Mouse (Mus musculus) heart, embryonic 11.5 days (tissue): ENCODE results near the gene Vmn1r191. TPM values are rescaled to one million over a fixed set of nuclear protein-coding genes. Genes with fewer than 3 reads are reported as not detected.
"Not testable (repeated sequence)": the region's sequence is repeated elsewhere in the genome, so short reads cannot be mapped to it uniquely, and the experiment has no call there.

Experiments used
- ATAC-seq: fragments of 200-750 bp; cut with Nextera tagmentation; replicated peaks from 2 replicates; pipeline ENCODE4 v1.8.0; 2017; ENCODE audit warnings: moderate library complexity; ENCODE audit not compliant: insufficient number of reproducible peaks, low FRiP score, low TSS enrichment
- H3K27ac ChIP-seq: fragments of 300-500 bp; sonication (generic); 2 replicates; pipeline ENCODE4 v1.5.1; 2014; ENCODE audit warnings: mild to moderate bottlenecking, low read depth, low read length
- H3K27me3 ChIP-seq: fragments of 300-500 bp; sonication (generic); 2 replicates; pipeline ENCODE4 v1.6.1; 2014; ENCODE audit warnings: mild to moderate bottlenecking, low read length, mixed read lengths; ENCODE audit not compliant: control insufficient read depth, insufficient read depth
- H3K36me3 ChIP-seq: fragments of 300-500 bp; sonication (generic); 2 replicates; pipeline ENCODE4 v1.6.1; 2014; ENCODE audit warnings: mild to moderate bottlenecking, low read length, moderate library complexity, mixed read lengths; ENCODE audit not compliant: control insufficient read depth, insufficient read depth
- H3K4me1 ChIP-seq: fragments of 300-500 bp; sonication (generic); 2 replicates; pipeline ENCODE4 v1.6.1; 2014; ENCODE audit warnings: low read length; ENCODE audit not compliant: control insufficient read depth, insufficient read depth
- H3K4me2 ChIP-seq: fragments of 300-500 bp; sonication (generic); 2 replicates; pipeline ENCODE4 v1.6.1; 2014; ENCODE audit warnings: mild to moderate bottlenecking, moderate library complexity
- H3K4me3 ChIP-seq: fragments of 300-500 bp; sonication (generic); 2 replicates; pipeline ENCODE4 v1.5.1; 2014; ENCODE audit warnings: low read depth, low read length
- H3K9ac ChIP-seq: fragments of 300-500 bp; sonication (generic); 2 replicates; pipeline ENCODE4 v1.6.1; 2014; ENCODE audit warnings: mild to moderate bottlenecking, low read depth, low read length, moderate library complexity
- H3K9me3 ChIP-seq: fragments of 300-500 bp; sonication (generic); replicated peaks from 2 replicates; pipeline ENCODE4 v1.6.1; 2016; ENCODE audit warnings: low read length; ENCODE audit not compliant: control insufficient read depth
- WGBS: fragments of 180-500 bp; shearing (Covaris S2); extraction: QIAGEN DNeasy Blood & Tissue Kit; methylation state at CpG from one replicate; pipeline ENCODE4 v1.1.7; 2014; ENCODE audit not compliant: insufficient replicate concordance; 5-methylcytosine and 5-hydroxymethylcytosine counted together
- polyA plus RNA-seq: library from polyadenylated mRNA; unstranded; fragments of >200 nt; fragmentation: Nextera tagmentation; extraction: Ambion mirVana; gene quantifications from 2 replicates; pipeline ENCODE4 v1.2.1, GENCODE M21; 2014

Gene Vmn1r191
- not detected in 2 replicates for polyA plus RNA-seq

GRCm38 (mm10) chr13:22183869-22184268 is at the start of gene Vmn1r191:
Vmn1r191 (minus strand) TSS chr13:22183969.
- Histone ChIP-seq H3K36me3 (no peaks in the 10 kb centered on the region), H3K4me3 (no peak within 1 kb of the TSS), H3K4me2 (no peak within 1 kb of the TSS), H3K9ac (no peak within 1 kb of the TSS), H3K27ac (no peak within 1 kb of the TSS), H3K4me1 (no peaks in the 10 kb centered on the region), H3K9me3 (no peaks in the 10 kb centered on the region), H3K27me3 (no peaks in the 10 kb centered on the region)
- no peak for ATAC-seq
- 80% methylated on average over 1 of the region's 1 CpGs for WGBS

GRCm38 (mm10) chr13:22223060-22223459 is 39.3 kb upstream of the Vmn1r191 start, which contains the start of gene Vmn1r193:
Vmn1r193 (minus strand) TSS chr13:22223160.
- not testable (repeated sequence) for H3K9me3 ChIP-seq, H3K4me2 ChIP-seq, H3K36me3 ChIP-seq, H3K4me1 ChIP-seq, ATAC-seq, H3K9ac ChIP-seq, H3K27ac ChIP-seq, H3K4me3 ChIP-seq, H3K27me3 ChIP-seq
- whole genome bisulfite sequencing, result 51% methylated on average over 1 of the region's 1 CpGs

- ATAC-seq, result not testable (repeated sequence)
Observed at GRCm38 (mm10) chr13:22192756-22193155, 9.0 kb upstream of the Vmn1r191 start.

GRCm38 (mm10) chr13:22191041-22191440 is 7.3 kb upstream of the Vmn1r191 start, which contains the start of gene Vmn1r192:
Vmn1r192 (minus strand) TSS chr13:22191141.
- Histone ChIP-seq H3K4me1 (no peaks in the 10 kb centered on the region), H3K36me3 (no peaks in the 10 kb centered on the region), H3K9me3 (no peaks in the 10 kb centered on the region), H3K4me3 (no peak within 1 kb of the TSS), H3K4me2 (no peak within 1 kb of the TSS), H3K27me3 (no peaks in the 10 kb centered on the region), H3K27ac (no peak within 1 kb of the TSS), H3K9ac (no peak within 1 kb of the TSS)
- no peak for ATAC-seq

More at GRCm38 (mm10) chr13:22192756-22193155, 9.0 kb upstream of the Vmn1r191 start:
- not testable (repeated sequence) for H3K4me3 ChIP-seq, H3K4me2 ChIP-seq, H3K4me1 ChIP-seq, H3K9ac ChIP-seq, H3K27me3 ChIP-seq, H3K36me3 ChIP-seq, H3K9me3 ChIP-seq, H3K27ac ChIP-seq
- WGBS, result 87% methylated on average over 3 of the region's 3 CpGs

- no peaks in the 10 kb centered on the region for H3K27me3 ChIP-seq
- H3K27ac ChIP-seq, result no peak overlapping the region
- ATAC-seq, result no peak
- H3K9ac ChIP-seq, result no peak overlapping the region
- no peaks in the 10 kb centered on the region for H3K9me3 ChIP-seq
- H3K4me2 ChIP-seq, result no peak overlapping the region
- no peaks in the 10 kb centered on the region for H3K4me1 ChIP-seq
- no peaks in the 10 kb centered on the region for H3K36me3 ChIP-seq
- H3K4me3 ChIP-seq, result no peak overlapping the region
- WGBS, result 74% methylated on average over 2 of the region's 2 CpGs
Observed at GRCm38 (mm10) chr13:22190385-22190784, 6.6 kb upstream of the Vmn1r191 start.

GRCm38 (mm10) chr13:22189313-22189712 is 5.5 kb upstream of the Vmn1r191 start:
- ATAC-seq, result no peak
- Histone ChIP-seq H3K9ac (no peak overlapping the region), H3K4me1 (no peaks in the 10 kb centered on the region), H3K27me3 (no peaks in the 10 kb centered on the region), H3K4me3 (no peak overlapping the region), H3K27ac (no peak overlapping the region), H3K36me3 (no peaks in the 10 kb centered on the region), H3K4me2 (no peak overlapping the region), H3K9me3 (no peaks in the 10 kb centered on the region)
- WGBS, result 84% methylated on average over 2 of the region's 2 CpGs

- no peak overlapping the region for H3K4me2 ChIP-seq
- no peaks in the 10 kb centered on the region; the same call in none of the 2 replicates for H3K9me3 ChIP-seq
- no peaks in the 10 kb centered on the region for H3K36me3 ChIP-seq
- no peaks in the 10 kb centered on the region for H3K4me1 ChIP-seq
- no peak for ATAC-seq
- no peaks in the 10 kb centered on the region for H3K27me3 ChIP-seq
- no peak overlapping the region for H3K27ac ChIP-seq
- no peak overlapping the region for H3K9ac ChIP-seq
- whole genome bisulfite sequencing, result 84% methylated on average over 15 of the region's 15 CpGs
- no peak overlapping the region for H3K4me3 ChIP-seq
Observed at GRCm38 (mm10) chr13:22168416-22168815, 15.4 kb downstream of the Vmn1r191 start.

GRCm38 (mm10) chr13:22136495-22137293 is 47.1 kb downstream of the Vmn1r191 start:
- not testable (repeated sequence) for H3K4me2 ChIP-seq, H3K9ac ChIP-seq, H3K4me1 ChIP-seq, H3K36me3 ChIP-seq, H3K27ac ChIP-seq, H3K9me3 ChIP-seq, ATAC-seq, H3K27me3 ChIP-seq, H3K4me3 ChIP-seq
- WGBS, result 70% methylated on average over 5 of the region's 5 CpGs
